Mouse (Mus musculus): ENCODE data around the gene 2900026A02Rik. TPM values are rescaled to one million over a fixed set of nuclear protein-coding genes. Genes with fewer than 3 reads are reported as not detected.
A peak's percentile ranks its signal among the peaks of the same experiment; 100 is the strongest.

2900026A02Rik gene
- polyA plus RNA-seq, 1 experiment from 2014 or later = 11.9 TPM

- Histone ChIP-seq H3K27me3 (peaks cover 11% of the 10 kb centered on the region; the same call in 1 of the 2 replicates), H3K27ac (no peak overlapping the region), H3K9ac (no peak overlapping the region), H3K36me3 (no peaks in the 10 kb centered on the region), H3K9me3 (no peaks in the 10 kb centered on the region), H3K4me1 (peaks cover 49% of the 10 kb centered on the region), H3K4me2 (no peak overlapping the region), H3K4me3 (no peak overlapping the region)
- no peak for ATAC-seq (ENCODE audit: borderline replicate concordance, extremely low read depth, low FRiP score, low TSS enrichment)
- WGBS = 94% methylated on average over 5 of the region's 5 CpGs
Observed at GRCm38 (mm10) chr5:113142018-113142417, 79.0 kb downstream of the 2900026A02Rik start.

- ATAC-seq (ENCODE audit: borderline replicate concordance, extremely low read depth, low FRiP score, low TSS enrichment) = no peak
- H3K27me3 ChIP-seq = peaks cover 11% of the 10 kb centered on the region; the same call in 1 of the 2 replicates
- no peaks in the 10 kb centered on the region for H3K9me3 ChIP-seq
- no peak overlapping the region for H3K9ac ChIP-seq
- H3K36me3 ChIP-seq = no peaks in the 10 kb centered on the region
- H3K4me1 ChIP-seq = peaks cover 50% of the 10 kb centered on the region
- H3K4me2 ChIP-seq = no peak overlapping the region
- 96% methylated on average over 5 of the region's 5 CpGs for WGBS
- no peak overlapping the region for H3K27ac ChIP-seq
- H3K4me3 ChIP-seq = no peak overlapping the region
Observed at GRCm38 (mm10) chr5:113140872-113141271, 80.2 kb downstream of the 2900026A02Rik start.

GRCm38 (mm10) chr5:113140051-113140450, 81.0 kb downstream of the 2900026A02Rik start:
- Histone ChIP-seq H3K9me3 (no peaks in the 10 kb centered on the region), H3K27me3 (peaks cover 11% of the 10 kb centered on the region; the same call in 1 of the 2 replicates), H3K4me2 (no peak overlapping the region), H3K4me3 (no peak overlapping the region), H3K36me3 (no peaks in the 10 kb centered on the region), H3K27ac (peak overlapping the region; percentile 92), H3K4me1 (peaks cover 51% of the 10 kb centered on the region), H3K9ac (no peak overlapping the region)
- 78% methylated on average over 3 of the region's 3 CpGs for WGBS
- ATAC-seq (ENCODE audit: borderline replicate concordance, extremely low read depth, low FRiP score, low TSS enrichment) = no peak

- no peaks in the 10 kb centered on the region for H3K36me3 ChIP-seq
- peak overlapping the region; percentile 79 for H3K4me2 ChIP-seq
- H3K9ac ChIP-seq = peak overlapping the region; percentile 51
- no peaks in the 10 kb centered on the region for H3K9me3 ChIP-seq
- ATAC-seq (ENCODE audit: borderline replicate concordance, extremely low read depth, low FRiP score, low TSS enrichment) = peak; percentile 10; the same call in 1 of the 2 replicates
- H3K4me1 ChIP-seq = peaks cover 51% of the 10 kb centered on the region
- H3K27ac ChIP-seq = peak overlapping the region; percentile 92
- H3K4me3 ChIP-seq = peak overlapping the region; percentile 46
- 42% methylated on average over 7 of the region's 7 CpGs for WGBS
- H3K27me3 ChIP-seq = peaks cover 11% of the 10 kb centered on the region; the same call in 1 of the 2 replicates
Observed at GRCm38 (mm10) chr5:113139064-113139726, 81.8 kb downstream of the 2900026A02Rik start.

GRCm38 (mm10) chr5:113138319-113139063, 82.5 kb downstream of the 2900026A02Rik start:
- Histone ChIP-seq H3K4me3 (peak overlapping the region; percentile 46), H3K27me3 (peaks cover 11% of the 10 kb centered on the region; the same call in 1 of the 2 replicates), H3K27ac (peak overlapping the region; percentile 92), H3K4me2 (peak overlapping the region; percentile 79), H3K36me3 (no peaks in the 10 kb centered on the region), H3K9me3 (no peaks in the 10 kb centered on the region), H3K9ac (peak overlapping the region; percentile 51), H3K4me1 (peaks cover 57% of the 10 kb centered on the region)
- WGBS = under 1% methylated on average over 43 of the region's 43 CpGs
- peak; percentile 76 for ATAC-seq (ENCODE audit: borderline replicate concordance, extremely low read depth, low FRiP score, low TSS enrichment)

- peak overlapping the region; percentile 92 for H3K27ac ChIP-seq
- H3K9ac ChIP-seq = peak overlapping the region; percentile 51
- whole genome bisulfite sequencing = 2% methylated on average over 36 of the region's 36 CpGs
- H3K4me2 ChIP-seq = peak overlapping the region; percentile 79
- peak overlapping the region; percentile 46 for H3K4me3 ChIP-seq
- ATAC-seq (ENCODE audit: borderline replicate concordance, extremely low read depth, low FRiP score, low TSS enrichment) = peak; percentile 8; the same call in 1 of the 2 replicates
- no peaks in the 10 kb centered on the region for H3K9me3 ChIP-seq
- peaks cover 11% of the 10 kb centered on the region; the same call in 1 of the 2 replicates for H3K27me3 ChIP-seq
- H3K4me1 ChIP-seq = peaks cover 62% of the 10 kb centered on the region
- no peaks in the 10 kb centered on the region for H3K36me3 ChIP-seq
Observed at GRCm38 (mm10) chr5:113137691-113138318, 83.2 kb downstream of the 2900026A02Rik start.

- Histone ChIP-seq H3K4me1 (peaks cover 64% of the 10 kb centered on the region), H3K27ac (peak overlapping the region; percentile 92), H3K9ac (peak overlapping the region; percentile 51), H3K4me3 (peak overlapping the region; percentile 46), H3K36me3 (no peaks in the 10 kb centered on the region), H3K9me3 (no peaks in the 10 kb centered on the region), H3K4me2 (peak overlapping the region; percentile 79), H3K27me3 (peaks cover 11% of the 10 kb centered on the region; the same call in 1 of the 2 replicates)
- ATAC-seq (ENCODE audit: borderline replicate concordance, extremely low read depth, low FRiP score, low TSS enrichment) = no peak
- 33% methylated on average over 13 of the region's 13 CpGs for WGBS
Observed at GRCm38 (mm10) chr5:113136951-113137487, 84.0 kb downstream of the 2900026A02Rik start.

GRCm38 (mm10) chr5:113135513-113135912, 85.5 kb downstream of the 2900026A02Rik start:
- WGBS = 13% methylated on average over 10 of the region's 10 CpGs
- ATAC-seq (ENCODE audit: borderline replicate concordance, extremely low read depth, low FRiP score, low TSS enrichment) = no peak
- peaks cover 78% of the 10 kb centered on the region for H3K4me1 ChIP-seq

GRCm38 (mm10) chr5:113133722-113134710, 87.0 kb downstream of the 2900026A02Rik start:
- Histone ChIP-seq H3K36me3 (no peaks in the 10 kb centered on the region), H3K27me3 (peaks cover 11% of the 10 kb centered on the region; the same call in 1 of the 2 replicates), H3K4me3 (no peak overlapping the region), H3K4me2 (no peak overlapping the region), H3K4me1 (peaks cover 69% of the 10 kb centered on the region), H3K9ac (no peak overlapping the region), H3K9me3 (no peaks in the 10 kb centered on the region), H3K27ac (peak overlapping the region; percentile 94)
- ATAC-seq (ENCODE audit: borderline replicate concordance, extremely low read depth, low FRiP score, low TSS enrichment) = no peak
- WGBS = 79% methylated on average over 19 of the region's 19 CpGs

More at GRCm38 (mm10) chr5:113135513-113135912, 85.5 kb downstream of the 2900026A02Rik start:
- H3K4me3 ChIP-seq = peak overlapping the region; percentile 46
- peak overlapping the region; percentile 39 for H3K9ac ChIP-seq
- peak overlapping the region; percentile 79 for H3K4me2 ChIP-seq
- H3K27me3 ChIP-seq = peaks cover 11% of the 10 kb centered on the region; the same call in 1 of the 2 replicates
- no peaks in the 10 kb centered on the region for H3K36me3 ChIP-seq
- no peaks in the 10 kb centered on the region for H3K9me3 ChIP-seq
- peak overlapping the region; percentile 92 for H3K27ac ChIP-seq

GRCm38 (mm10) chr5:113133080-113133491, 88.0 kb downstream of the 2900026A02Rik start:
- Histone ChIP-seq H3K36me3 (no peaks in the 10 kb centered on the region), H3K27me3 (peaks cover 10% of the 10 kb centered on the region; the same call in 1 of the 2 replicates), H3K9me3 (no peaks in the 10 kb centered on the region), H3K4me3 (no peak overlapping the region), H3K4me2 (peak overlapping the region; percentile 3; the same call in 1 of the 2 replicates), H3K4me1 (peaks cover 61% of the 10 kb centered on the region), H3K9ac (peak overlapping the region; percentile 2; the same call in 1 of the 2 replicates), H3K27ac (peak overlapping the region; percentile 94)
- ATAC-seq (ENCODE audit: borderline replicate concordance, extremely low read depth, low FRiP score, low TSS enrichment) = peak; percentile 75
- WGBS = 25% methylated on average over 9 of the region's 9 CpGs

Measured in lung, embryonic 15.5 days (tissue).